29 mouse cellular contexts compared by ENCODE assay signal in genomic region chr17:34664472-34664871, GRCm38 (mm10). TPM values are rescaled to one million over a fixed set of nuclear protein-coding genes. Genes with fewer than 3 reads are reported as not detected.
"Had no signal": no experiment of that assay in that cellular context is flagged by ENCODE, and none has a peak within 500 bp of the region (broad histone marks: within the 10 kb centered on the region; RNA-seq: fewer than 3 reads in every experiment).

No protein-coding gene starts in this region.

- DNase-seq: heart, postnatal 10 days; heart, postnatal 14 days; heart, postnatal 36 days; heart, postnatal 4 days; kidney, adult 11 months; kidney, adult 18-20 months; kidney, adult 2 months; kidney, adult 8-10 months; kidney, adult 9 months; kidney, postnatal 10 days; kidney, postnatal 14 days; kidney, postnatal 36 days; kidney, postnatal 4 days; layer of hippocampus, adult 9-11 months; layer of hippocampus, postnatal 36 days had no signal

- H3K27ac ChIP-seq: heart, embryonic 15.5 days; hindbrain, embryonic 10.5 days; hindbrain, embryonic 12.5 days; hindbrain, embryonic 13.5 days; hindbrain, embryonic 14.5 days; hindbrain, embryonic 15.5 days; hindbrain, postnatal 0 days; intestine, embryonic 15.5 days; kidney, embryonic 15.5 days; kidney, postnatal 0 days; layer of hippocampus, adult 2 months; left cerebral cortex, adult 2 months had no signal

- H3K4me3 ChIP-seq: heart, embryonic 15.5 days; hindbrain, embryonic 10.5 days; hindbrain, embryonic 12.5 days; hindbrain, embryonic 13.5 days; hindbrain, embryonic 15.5 days; intestine, embryonic 15.5 days; kidney, embryonic 15.5 days; layer of hippocampus, adult 2 months; left cerebral cortex, adult 2 months had no signal

RNA-seq across cellular contexts. Expression of gene Tnxb, which starts 5.9 kb away (rescaled TPM):
- polyA plus RNA-seq: inflammation-experienced regulatory T-cells, adult 6 months had no signal

RNA-seq across cellular contexts. Expression of gene Prrt1, which starts 35.1 kb away (rescaled TPM):
- total RNA-seq: hematopoietic stem cell, adult 5-6 weeks had no signal
